Mouse (Mus musculus): Measurements from ENCODE around the gene Cenpa.

DNA sequence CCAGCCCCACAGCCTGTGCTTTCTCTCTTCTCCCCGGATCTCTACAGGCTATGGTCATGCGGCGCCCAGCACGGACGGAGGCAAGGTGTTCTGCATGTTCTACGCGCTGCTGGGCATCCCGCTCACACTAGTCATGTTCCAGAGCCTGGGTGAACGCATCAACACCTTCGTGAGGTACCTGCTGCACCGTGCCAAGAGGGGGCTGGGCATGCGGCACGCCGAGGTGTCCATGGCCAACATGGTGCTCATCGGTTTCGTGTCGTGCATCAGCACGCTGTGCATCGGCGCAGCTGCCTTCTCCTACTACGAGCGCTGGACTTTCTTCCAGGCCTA lies 44.8 kb upstream of the Cenpa start:
- TF ChIP-seq POLR2A (IDR thresholded peaks at IDR 0.05; ENCODE audit: low read depth, low read length), result no peak
- no peak for TF ChIP-seq CTCF (conservative IDR thresholded peaks at IDR 0.05; ENCODE audit: insufficient read depth, insufficient read length, low read depth, low read length)

All from kidney, adult 2 months (tissue).